Mouse (Mus musculus): ENCODE measurements around the gene Dnah9. TPM values are rescaled to one million over a fixed set of nuclear protein-coding genes. Genes with fewer than 3 reads are reported as not detected.

Gene Dnah9
- polyA plus RNA-seq, 1 experiment from 2014 or later, result 0.28 TPM

DNA sequence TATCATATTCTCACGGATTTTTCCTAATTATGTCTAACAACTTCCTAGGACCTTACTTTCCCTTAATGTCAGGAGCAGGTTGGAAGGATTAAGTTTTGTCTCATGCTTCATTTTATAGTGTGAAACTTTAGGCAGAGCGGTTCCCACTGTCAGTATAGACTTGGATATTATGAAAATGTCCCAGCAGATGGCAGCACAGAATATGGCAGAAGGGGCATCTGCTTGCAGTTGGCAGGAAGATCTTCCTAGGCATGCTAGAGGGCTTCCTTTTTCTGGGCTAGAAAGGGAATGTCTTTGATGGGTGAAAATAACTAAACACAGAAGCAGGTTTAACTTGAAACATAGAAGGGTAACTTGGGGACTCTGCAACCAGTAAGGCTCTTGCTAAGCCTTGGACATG, 262.9 kb downstream of the Dnah9 start:
- Histone ChIP-seq H3K4me1 (replicated peaks) (no peaks in the 10 kb centered on the region), H3K9me3 (no peaks in the 10 kb centered on the region), H3K4me3 (replicated peaks) (no peak overlapping the region), H3K4me2 (replicated peaks) (no peak overlapping the region), H3K9ac (no peak overlapping the region), H3K27ac (no peak overlapping the region), H3K27me3 (replicated peaks) (no peaks in the 10 kb centered on the region), H3K36me3 (no peaks in the 10 kb centered on the region)
- no peak for ATAC-seq
- 64% methylated on average over 2 of the region's 2 CpGs for WGBS

DNA sequence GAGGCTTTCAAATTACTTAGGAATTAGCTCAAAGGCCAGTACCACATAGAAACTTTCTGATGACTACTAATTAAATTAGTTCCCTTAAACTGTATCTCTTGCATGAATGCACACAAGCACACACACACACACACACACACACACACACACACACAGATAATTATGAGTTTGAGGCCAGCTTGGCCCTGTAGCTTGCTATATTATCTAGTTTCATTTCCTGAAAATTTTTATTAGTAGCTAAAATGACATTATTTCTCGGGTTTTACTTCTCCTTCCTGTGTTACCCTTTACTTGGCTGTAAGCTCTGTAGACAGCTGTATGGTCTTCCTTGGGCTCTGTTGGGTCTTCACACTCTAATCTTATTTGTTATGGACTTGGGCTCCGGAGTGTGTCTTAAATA, 264.4 kb downstream of the Dnah9 start:
- Histone ChIP-seq H3K36me3 (no peaks in the 10 kb centered on the region), H3K4me1 (replicated peaks) (no peaks in the 10 kb centered on the region), H3K27me3 (replicated peaks) (no peaks in the 10 kb centered on the region), H3K9me3 (no peaks in the 10 kb centered on the region), H3K4me2 (replicated peaks) (no peak overlapping the region), H3K4me3 (replicated peaks) (no peak overlapping the region), H3K27ac (no peak overlapping the region), H3K9ac (no peak overlapping the region)
- no peak for ATAC-seq
- WGBS, result 75% methylated on average over 2 of the region's 2 CpGs

- ATAC-seq, result no peak
Observed at GRCm38 (mm10) chr11:65881465-65881864, 286.9 kb downstream of the Dnah9 start.

GRCm38 (mm10) chr11:65877146-65877775, 291.1 kb downstream of the Dnah9 start:
- Histone ChIP-seq H3K9me3 (no peaks in the 10 kb centered on the region), H3K27ac (no peak overlapping the region), H3K4me1 (replicated peaks) (no peaks in the 10 kb centered on the region), H3K4me3 (replicated peaks) (no peak overlapping the region), H3K27me3 (replicated peaks) (no peaks in the 10 kb centered on the region), H3K36me3 (no peaks in the 10 kb centered on the region), H3K9ac (no peak overlapping the region), H3K4me2 (replicated peaks) (no peak overlapping the region)
- no peak for ATAC-seq
- whole genome bisulfite sequencing, result 67% methylated on average over 1 of the region's 1 CpGs

More at GRCm38 (mm10) chr11:65881465-65881864, 286.9 kb downstream of the Dnah9 start:
- Histone ChIP-seq H3K9ac (no peak overlapping the region), H3K36me3 (no peaks in the 10 kb centered on the region), H3K27me3 (replicated peaks) (no peaks in the 10 kb centered on the region), H3K4me1 (replicated peaks) (no peaks in the 10 kb centered on the region), H3K9me3 (no peaks in the 10 kb centered on the region), H3K4me3 (replicated peaks) (no peak overlapping the region), H3K4me2 (replicated peaks) (no peak overlapping the region), H3K27ac (no peak overlapping the region)
- 77% methylated on average over 2 of the region's 2 CpGs for WGBS

DNA sequence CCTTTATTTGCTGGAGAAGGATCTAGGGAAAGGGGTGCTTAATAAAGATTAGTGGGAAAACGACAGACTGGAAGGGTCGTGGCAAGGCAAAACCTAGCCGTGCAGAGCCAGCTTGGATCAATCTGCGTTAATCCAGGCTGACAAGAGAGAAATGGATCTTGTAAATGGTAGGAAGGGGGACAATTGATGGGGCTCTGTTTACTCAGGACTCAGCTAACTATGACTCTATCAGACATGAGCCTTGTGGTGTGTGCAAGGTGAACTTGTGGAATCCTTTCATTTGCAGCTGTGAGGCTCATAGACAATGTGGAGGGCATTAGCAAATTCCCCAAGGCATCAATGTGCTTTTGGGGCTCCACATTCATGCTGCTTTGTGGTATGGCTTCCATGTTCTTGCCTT, 306.9 kb downstream of the Dnah9 start:
- Histone ChIP-seq H3K9me3 (no peaks in the 10 kb centered on the region), H3K27me3 (replicated peaks) (no peaks in the 10 kb centered on the region), H3K9ac (no peak overlapping the region), H3K27ac (no peak overlapping the region), H3K36me3 (no peaks in the 10 kb centered on the region), H3K4me1 (replicated peaks) (no peaks in the 10 kb centered on the region), H3K4me3 (replicated peaks) (no peak overlapping the region), H3K4me2 (replicated peaks) (no peak overlapping the region)
- ATAC-seq, result no peak
- 27% methylated on average over 4 of the region's 4 CpGs for WGBS

DNA sequence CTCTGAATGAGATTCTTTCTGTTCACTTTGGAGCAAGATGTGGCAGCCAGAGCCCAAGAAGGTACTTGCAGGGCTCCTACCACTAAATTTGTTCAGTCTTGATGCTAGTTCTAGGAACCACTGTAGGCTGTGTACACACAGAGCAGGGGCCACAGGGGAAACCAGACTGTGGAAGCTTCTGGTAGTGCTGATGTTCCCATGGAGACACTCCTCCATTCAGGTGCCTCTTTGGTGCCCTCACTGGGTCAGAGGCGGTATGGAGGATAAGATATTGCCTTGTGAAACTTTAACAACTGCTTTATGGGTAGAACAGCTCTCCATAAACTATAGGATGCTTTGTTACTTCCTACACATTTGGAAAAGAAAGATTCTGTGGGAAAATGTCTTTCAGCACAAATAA, 316.3 kb downstream of the Dnah9 start:
- no peak overlapping the region for H3K4me3 ChIP-seq (replicated peaks)
- no peaks in the 10 kb centered on the region for H3K36me3 ChIP-seq
- no peak for ATAC-seq
- H3K4me2 ChIP-seq (replicated peaks), result no peak overlapping the region
- no peaks in the 10 kb centered on the region for H3K9me3 ChIP-seq
- WGBS, result 19% methylated on average over 1 of the region's 1 CpGs
- no peak overlapping the region for H3K9ac ChIP-seq
- H3K4me1 ChIP-seq (replicated peaks), result no peaks in the 10 kb centered on the region
- no peaks in the 10 kb centered on the region for H3K27me3 ChIP-seq (replicated peaks)
- no peak overlapping the region for H3K27ac ChIP-seq

DNA sequence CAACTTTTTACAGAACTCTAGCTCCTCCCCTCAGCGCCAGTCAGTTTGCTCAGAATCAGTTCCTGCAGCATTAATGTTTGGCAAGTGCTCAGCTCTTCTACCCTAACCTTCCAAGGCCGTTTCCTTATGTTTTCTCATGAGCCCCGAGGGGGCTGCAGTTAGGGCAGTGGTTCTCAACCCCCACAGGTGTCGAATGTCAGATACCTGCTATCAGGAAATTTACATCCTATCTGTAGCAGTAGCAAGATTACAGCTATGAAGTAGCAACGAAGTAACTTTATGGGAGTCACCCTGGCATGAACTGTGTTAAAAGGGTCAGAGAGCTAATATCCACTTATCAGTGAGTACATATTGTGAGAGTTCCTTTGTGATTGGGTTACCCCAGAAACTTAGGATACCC, 321.9 kb downstream of the Dnah9 start:
- H3K36me3 ChIP-seq, result no peaks in the 10 kb centered on the region
- no peak overlapping the region for H3K27ac ChIP-seq
- H3K27me3 ChIP-seq (replicated peaks), result no peaks in the 10 kb centered on the region
- no peak overlapping the region for H3K4me3 ChIP-seq (replicated peaks)
- no peak overlapping the region for H3K9ac ChIP-seq
- no peak overlapping the region for H3K4me2 ChIP-seq (replicated peaks)
- 49% methylated on average over 5 of the region's 5 CpGs for WGBS
- H3K4me1 ChIP-seq (replicated peaks), result no peaks in the 10 kb centered on the region
- H3K9me3 ChIP-seq, result no peaks in the 10 kb centered on the region
- no peak for ATAC-seq

DNA sequence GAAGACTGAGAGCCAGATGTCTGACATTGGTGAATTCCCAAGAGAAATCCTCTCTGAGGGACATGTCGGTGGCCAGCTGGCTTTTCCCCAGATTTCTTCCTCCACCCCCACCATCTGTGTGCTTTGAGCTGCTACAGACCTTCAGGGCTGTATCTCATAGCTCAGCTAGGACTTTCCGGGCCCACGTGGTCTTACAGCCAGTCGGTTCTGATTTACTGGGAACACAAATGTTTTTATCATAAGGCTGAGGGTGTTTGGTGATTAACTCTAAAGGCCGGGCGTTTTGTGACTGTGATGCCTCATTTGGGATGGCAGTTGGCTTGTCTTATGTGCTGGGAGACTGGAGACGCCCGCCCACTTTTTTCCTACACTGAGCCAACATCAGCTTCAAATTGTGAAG, 329.4 kb downstream of the Dnah9 start:
- no peaks in the 10 kb centered on the region for H3K36me3 ChIP-seq
- no peak overlapping the region for H3K4me2 ChIP-seq (replicated peaks)
- peak; percentile 47; the same call in 1 of the 2 replicates for ATAC-seq
- no peaks in the 10 kb centered on the region for H3K4me1 ChIP-seq (replicated peaks)
- 48% methylated on average over 8 of the region's 8 CpGs for WGBS
- H3K9ac ChIP-seq, result no peak overlapping the region
- no peaks in the 10 kb centered on the region for H3K9me3 ChIP-seq
- H3K27me3 ChIP-seq (replicated peaks), result no peaks in the 10 kb centered on the region
- H3K27ac ChIP-seq, result no peak overlapping the region
- no peak overlapping the region for H3K4me3 ChIP-seq (replicated peaks)

DNA sequence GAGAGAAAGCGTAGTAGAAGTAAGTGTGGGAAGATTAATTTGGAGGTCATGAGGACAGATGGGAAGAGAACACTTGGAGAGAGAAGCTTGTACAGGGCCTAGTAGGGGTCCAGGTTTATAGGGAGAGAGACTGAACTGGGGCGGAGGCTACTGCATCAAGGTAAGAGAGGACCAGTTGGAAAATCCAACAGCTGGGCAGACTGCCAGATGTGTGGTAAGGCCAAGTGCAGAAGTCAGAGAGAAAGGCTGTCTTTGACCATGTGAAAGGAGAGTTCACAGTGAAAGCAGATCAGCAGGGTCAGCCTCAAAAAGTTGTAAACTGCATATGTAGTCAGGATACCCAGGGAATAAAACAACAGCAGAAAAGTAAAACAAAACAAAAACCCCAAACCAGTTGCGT, 343.8 kb downstream of the Dnah9 start:
- no peak overlapping the region for H3K4me2 ChIP-seq (replicated peaks)
- peaks cover 16% of the 10 kb centered on the region for H3K36me3 ChIP-seq
- no peak for ATAC-seq
- no peaks in the 10 kb centered on the region for H3K27me3 ChIP-seq (replicated peaks)
- no peak overlapping the region for H3K9ac ChIP-seq
- 79% methylated on average over 3 of the region's 3 CpGs for WGBS
- no peak overlapping the region for H3K4me3 ChIP-seq (replicated peaks)
- H3K4me1 ChIP-seq (replicated peaks), result no peaks in the 10 kb centered on the region
- H3K9me3 ChIP-seq, result no peaks in the 10 kb centered on the region
- no peak overlapping the region for H3K27ac ChIP-seq

DNA sequence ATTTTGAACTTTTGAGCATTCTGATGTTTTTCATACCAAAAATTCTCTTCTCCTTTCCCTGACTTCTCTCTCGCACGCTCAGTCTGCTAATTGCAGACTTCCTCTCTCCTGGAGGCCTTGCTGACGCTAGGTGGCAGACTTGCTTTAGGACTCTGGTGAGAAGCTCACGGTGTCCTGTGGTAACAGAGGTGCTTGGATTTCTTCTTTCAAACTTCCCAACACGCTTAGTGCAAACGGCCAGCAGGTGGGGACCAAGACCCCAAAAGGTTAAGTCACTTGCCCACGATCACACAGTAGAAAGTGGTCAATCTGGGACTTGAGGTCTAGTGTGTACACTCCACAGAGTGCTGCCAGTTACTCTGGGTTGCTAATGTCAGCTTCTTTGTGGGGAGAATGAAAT, 347.5 kb downstream of the Dnah9 start:
- ATAC-seq, result peak; percentile 80
- Histone ChIP-seq H3K9ac (no peak overlapping the region), H3K27ac (no peak overlapping the region), H3K27me3 (replicated peaks) (no peaks in the 10 kb centered on the region), H3K4me3 (replicated peaks) (no peak overlapping the region), H3K4me2 (replicated peaks) (no peak overlapping the region), H3K36me3 (peaks cover 11% of the 10 kb centered on the region), H3K4me1 (replicated peaks) (no peaks in the 10 kb centered on the region), H3K9me3 (no peaks in the 10 kb centered on the region)
- 14% methylated on average over 7 of the region's 7 CpGs for WGBS

- H3K27me3 ChIP-seq (replicated peaks), result no peaks in the 10 kb centered on the region
- H3K4me2 ChIP-seq (replicated peaks), result no peak overlapping the region
- H3K4me3 ChIP-seq (replicated peaks), result no peak overlapping the region
- H3K9ac ChIP-seq, result no peak overlapping the region
- H3K27ac ChIP-seq, result no peak overlapping the region
- WGBS, result 72% methylated on average over 5 of the region's 5 CpGs
- ATAC-seq, result peak; percentile 62; the same call in 1 of the 2 replicates
- H3K36me3 ChIP-seq, result peaks cover 14% of the 10 kb centered on the region
- H3K4me1 ChIP-seq (replicated peaks), result no peaks in the 10 kb centered on the region
- no peaks in the 10 kb centered on the region for H3K9me3 ChIP-seq
Observed at GRCm38 (mm10) chr11:65820280-65820679, 348.1 kb downstream of the Dnah9 start.

GRCm38 (mm10) chr11:65818193-65818592, 350.2 kb downstream of the Dnah9 start:
- ATAC-seq, result no peak
- Histone ChIP-seq H3K4me1 (replicated peaks) (no peaks in the 10 kb centered on the region), H3K27ac (no peak overlapping the region), H3K4me3 (replicated peaks) (no peak overlapping the region), H3K9ac (no peak overlapping the region), H3K4me2 (replicated peaks) (no peak overlapping the region), H3K27me3 (replicated peaks) (no peaks in the 10 kb centered on the region), H3K36me3 (peaks cover 17% of the 10 kb centered on the region), H3K9me3 (no peaks in the 10 kb centered on the region)
- 63% methylated on average over 1 of the region's 1 CpGs for WGBS

- H3K9me3 ChIP-seq, result no peaks in the 10 kb centered on the region
- no peak overlapping the region for H3K9ac ChIP-seq
- H3K27me3 ChIP-seq (replicated peaks), result no peaks in the 10 kb centered on the region
- WGBS, result 66% methylated on average over 6 of the region's 6 CpGs
- no peak overlapping the region for H3K27ac ChIP-seq
- H3K4me3 ChIP-seq (replicated peaks), result no peak overlapping the region
- H3K4me2 ChIP-seq (replicated peaks), result no peak overlapping the region
- H3K36me3 ChIP-seq, result peaks cover 9% of the 10 kb centered on the region
- H3K4me1 ChIP-seq (replicated peaks), result no peaks in the 10 kb centered on the region
- no peak for ATAC-seq
Observed at GRCm38 (mm10) chr11:65816237-65816636, 352.1 kb downstream of the Dnah9 start.
